Mouse (Mus musculus) neural tube, embryonic 12.5 days (tissue): ENCODE data around the gene Spem2. TPM values are rescaled to one million over a fixed set of nuclear protein-coding genes. Genes with fewer than 3 reads are reported as not detected.

ENCODE experiments used
- ATAC-seq: fragments of 200-750 bp; cut with Nextera tagmentation; 2 replicates; pipeline ENCODE4 v1.8.0; 2017; ENCODE audit warnings: low read depth, mild to moderate bottlenecking, moderate TSS enrichment, moderate library complexity; ENCODE audit not compliant: low FRiP score
- H3K27ac ChIP-seq: fragments of 300-500 bp; sonication (generic); 2 replicates; pipeline ENCODE4 v1.5.1; 2016
- H3K27me3 ChIP-seq: fragments of 300-500 bp; sonication (generic); replicated peaks from 2 replicates; pipeline ENCODE4 v1.6.1; 2016; ENCODE audit warnings: mild to moderate bottlenecking
- H3K36me3 ChIP-seq: fragments of 300-500 bp; sonication (generic); 2 replicates; pipeline ENCODE4 v1.6.1; 2016; ENCODE audit warnings: mild to moderate bottlenecking
- H3K4me1 ChIP-seq: fragments of 300-500 bp; sonication (generic); 2 replicates; pipeline ENCODE4 v1.6.1; 2016
- H3K4me2 ChIP-seq: fragments of 300-500 bp; sonication (generic); replicated peaks from 2 replicates; pipeline ENCODE4 v1.6.1; 2016; ENCODE audit warnings: mild to moderate bottlenecking
- H3K4me3 ChIP-seq: fragments of 300-500 bp; sonication (generic); 2 replicates; pipeline ENCODE4 v1.5.1; 2016
- H3K9ac ChIP-seq: fragments of 300-500 bp; sonication (generic); 2 replicates; pipeline ENCODE4 v1.6.1; 2016; ENCODE audit warnings: mild to moderate bottlenecking
- H3K9me3 ChIP-seq: fragments of 300-500 bp; sonication (generic); 2 replicates; pipeline ENCODE4 v1.6.1; 2016; ENCODE audit warnings: mild to moderate bottlenecking
- WGBS: fragments of 180-500 bp; shearing (Covaris S2); methylation state at CpG from one replicate; pipeline ENCODE4 v1.1.7; 2016; 5-methylcytosine and 5-hydroxymethylcytosine counted together
- polyA plus RNA-seq: library from polyadenylated mRNA; unstranded; fragments of >200 nt; fragmentation: Nextera tagmentation; extraction: Ambion mirVana; gene quantifications from 2 replicates; pipeline ENCODE4 v1.2.1, GENCODE M21; 2016

The Spem2 gene
- polyA plus RNA-seq, 1 experiment from 2014 or later = not detected

GRCm38 (mm10) chr11:69793429-69793828 lies 24.8 kb downstream of the Spem2 start:
- 68% methylated on average over 5 of the region's 5 CpGs for WGBS
- no peak for ATAC-seq

GRCm38 (mm10) chr11:69791420-69791819 lies 26.8 kb downstream of the Spem2 start:
- Histone ChIP-seq H3K9ac (no peak overlapping the region), H3K36me3 (no peaks in the 10 kb centered on the region), H3K4me2 (no peak overlapping the region), H3K4me1 (peaks cover 8% of the 10 kb centered on the region), H3K9me3 (no peaks in the 10 kb centered on the region), H3K4me3 (no peak overlapping the region), H3K27me3 (peaks cover 21% of the 10 kb centered on the region; the same call in 1 of the 2 replicates), H3K27ac (no peak overlapping the region)
- 80% methylated on average over 5 of the region's 5 CpGs for WGBS
- no peak for ATAC-seq

More at GRCm38 (mm10) chr11:69793429-69793828, 24.8 kb downstream of the Spem2 start:
- H3K9me3 ChIP-seq = no peaks in the 10 kb centered on the region
- H3K4me1 ChIP-seq = peaks cover 13% of the 10 kb centered on the region
- no peak overlapping the region for H3K9ac ChIP-seq
- H3K36me3 ChIP-seq = no peaks in the 10 kb centered on the region
- no peak overlapping the region for H3K4me2 ChIP-seq
- H3K4me3 ChIP-seq = no peak overlapping the region
- no peak overlapping the region for H3K27ac ChIP-seq
- peaks cover 38% of the 10 kb centered on the region for H3K27me3 ChIP-seq

DNA sequence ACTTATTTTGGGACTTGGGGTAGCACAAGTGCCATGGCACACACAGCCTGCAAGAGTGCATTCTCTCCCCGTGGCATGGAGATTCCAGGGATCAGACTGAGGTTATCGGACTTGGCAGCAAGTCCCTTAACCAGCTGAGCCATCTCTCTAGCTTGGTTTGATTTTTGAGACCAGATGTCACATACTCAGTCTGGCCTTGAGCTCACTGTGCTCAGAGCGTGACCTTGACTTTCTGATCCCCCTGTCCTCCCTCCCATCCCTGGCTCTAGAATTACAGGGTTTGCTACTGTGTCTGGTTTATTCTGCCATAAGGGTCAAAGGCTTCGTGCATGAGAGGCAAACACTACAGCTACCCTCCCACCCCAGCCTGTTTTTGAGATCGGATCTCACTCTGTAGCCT lies 28.8 kb downstream of the Spem2 start:
- 72% methylated on average over 5 of the region's 5 CpGs for WGBS
- H3K27ac ChIP-seq = no peak overlapping the region
- peaks cover 16% of the 10 kb centered on the region; the same call in 1 of the 2 replicates for H3K27me3 ChIP-seq
- ATAC-seq = no peak
- no peak overlapping the region for H3K9ac ChIP-seq
- H3K36me3 ChIP-seq = no peaks in the 10 kb centered on the region
- H3K4me1 ChIP-seq = no peaks in the 10 kb centered on the region
- no peak overlapping the region for H3K4me3 ChIP-seq
- no peak overlapping the region for H3K4me2 ChIP-seq
- H3K9me3 ChIP-seq = no peaks in the 10 kb centered on the region

GRCm38 (mm10) chr11:69787306-69787705 lies 31.0 kb downstream of the Spem2 start:
- no peak for ATAC-seq
- H3K27me3 ChIP-seq = 0 out of 2 replicates have a peak, but pooled peaks cover under 1% of the 10 kb centered on the region
- H3K27ac ChIP-seq = no peak overlapping the region
- WGBS = 78% methylated on average over 5 of the region's 5 CpGs
- no peak overlapping the region for H3K4me3 ChIP-seq
- H3K9me3 ChIP-seq = no peaks in the 10 kb centered on the region
- H3K9ac ChIP-seq = no peak overlapping the region
- no peaks in the 10 kb centered on the region for H3K36me3 ChIP-seq
- no peaks in the 10 kb centered on the region for H3K4me1 ChIP-seq
- H3K4me2 ChIP-seq = no peak overlapping the region

DNA sequence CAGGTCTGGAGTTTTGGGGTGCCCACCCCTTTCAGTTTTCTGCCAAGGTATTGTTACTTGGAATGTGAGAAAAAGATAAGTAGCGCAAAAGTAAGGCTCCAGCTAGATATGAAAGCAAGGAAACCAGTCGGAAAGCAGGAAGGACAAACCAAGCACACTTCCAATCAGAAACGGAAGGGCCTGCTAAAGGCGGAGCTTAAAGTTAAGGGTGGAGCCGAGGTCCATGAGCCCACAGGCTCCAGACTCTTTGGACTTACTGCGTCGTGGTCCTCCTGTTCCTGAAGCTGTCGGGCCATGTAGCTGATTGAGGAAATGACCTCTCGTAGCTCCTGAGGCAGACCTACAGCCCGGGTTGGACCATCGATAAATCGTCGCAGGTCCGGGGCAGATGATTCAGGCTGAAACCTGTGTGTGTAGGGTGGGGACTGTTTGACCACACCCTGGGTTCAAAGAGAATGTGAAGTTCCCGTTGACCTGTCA lies 33.4 kb downstream of the Spem2 start:
- Histone ChIP-seq H3K27me3 (no peaks in the 10 kb centered on the region), H3K9me3 (no peaks in the 10 kb centered on the region), H3K9ac (no peak overlapping the region), H3K4me2 (0 out of 2 replicates have a peak overlapping the region, but pooled peaks have one; percentile 12), H3K27ac (no peak overlapping the region), H3K4me1 (no peaks in the 10 kb centered on the region), H3K36me3 (no peaks in the 10 kb centered on the region), H3K4me3 (no peak overlapping the region)
- ATAC-seq = no peak
- WGBS = 46% methylated on average over 15 of the region's 15 CpGs

- Histone ChIP-seq H3K9me3 (no peaks in the 10 kb centered on the region), H3K9ac (no peak overlapping the region), H3K4me3 (no peak overlapping the region), H3K36me3 (no peaks in the 10 kb centered on the region; the same call in 1 of the 2 replicates), H3K27me3 (peaks cover 16% of the 10 kb centered on the region), H3K27ac (no peak overlapping the region), H3K4me2 (no peak overlapping the region), H3K4me1 (peaks cover 3% of the 10 kb centered on the region)
- ATAC-seq = no peak
- 21% methylated on average over 4 of the region's 4 CpGs for WGBS
These were observed 36.4 kb downstream of the Spem2 start for GRCm38 (mm10) chr11:69781828-69782227.

GRCm38 (mm10) chr11:69778985-69779384 lies 39.3 kb downstream of the Spem2 start:
- WGBS = 42% methylated on average over 7 of the region's 7 CpGs
- ATAC-seq = no peak

DNA sequence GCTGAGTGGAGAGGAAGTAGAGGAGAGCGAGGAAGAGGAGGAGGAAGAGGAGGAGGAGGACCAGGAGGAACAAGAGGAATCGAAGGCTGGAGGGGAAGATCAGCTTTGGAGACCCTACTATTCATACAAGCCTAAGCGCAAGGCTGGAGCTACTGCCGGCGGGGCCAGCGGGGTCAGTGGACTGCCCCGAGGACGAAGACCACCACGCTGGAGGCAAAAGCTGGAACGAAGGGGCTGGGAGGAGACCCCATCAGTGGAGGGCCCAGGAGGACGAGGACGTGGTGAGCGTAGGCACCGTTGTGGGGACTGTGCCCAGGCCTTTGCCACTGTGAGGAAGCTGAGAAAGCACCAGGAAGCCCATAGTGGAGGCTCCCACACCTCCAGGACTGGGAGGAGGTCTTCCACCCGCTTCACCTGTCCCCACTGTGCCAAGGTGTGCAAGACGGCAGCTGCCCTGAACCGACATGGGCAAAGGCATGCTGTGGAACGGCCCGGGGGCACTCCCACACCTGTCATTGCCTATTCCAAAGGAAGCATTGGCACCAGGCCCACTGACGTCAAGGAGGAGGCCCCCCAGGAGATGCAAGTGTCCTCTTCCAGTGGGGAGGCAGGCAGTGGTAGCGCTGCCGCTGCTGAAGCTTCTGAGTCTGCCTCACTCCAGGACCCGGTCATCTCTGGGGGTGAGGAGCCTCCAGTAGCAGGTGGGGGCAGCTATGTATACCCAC lies 39.8 kb downstream of the Spem2 start:
- no peak overlapping the region for H3K4me2 ChIP-seq
- no peak overlapping the region for H3K4me3 ChIP-seq
- H3K9me3 ChIP-seq = no peaks in the 10 kb centered on the region
- no peak for ATAC-seq
- H3K27ac ChIP-seq = no peak overlapping the region
- peaks cover 16% of the 10 kb centered on the region for H3K27me3 ChIP-seq
- peaks cover 9% of the 10 kb centered on the region for H3K36me3 ChIP-seq
- peaks cover 6% of the 10 kb centered on the region for H3K4me1 ChIP-seq
- no peak overlapping the region for H3K9ac ChIP-seq
- 68% methylated on average over 23 of the region's 23 CpGs for WGBS

More at GRCm38 (mm10) chr11:69778985-69779384, 39.3 kb downstream of the Spem2 start:
- H3K4me1 ChIP-seq = peaks cover 6% of the 10 kb centered on the region
- H3K27me3 ChIP-seq = peaks cover 16% of the 10 kb centered on the region
- no peak overlapping the region for H3K4me3 ChIP-seq
- H3K36me3 ChIP-seq = peaks cover 9% of the 10 kb centered on the region
- H3K9me3 ChIP-seq = no peaks in the 10 kb centered on the region
- no peak overlapping the region for H3K9ac ChIP-seq
- H3K27ac ChIP-seq = no peak overlapping the region
- no peak overlapping the region for H3K4me2 ChIP-seq

- no peak overlapping the region for H3K27ac ChIP-seq
- H3K9me3 ChIP-seq = no peaks in the 10 kb centered on the region
- H3K9ac ChIP-seq = no peak overlapping the region
- H3K36me3 ChIP-seq = peaks cover 9% of the 10 kb centered on the region
- H3K4me3 ChIP-seq = no peak overlapping the region
- H3K27me3 ChIP-seq = peaks cover 16% of the 10 kb centered on the region
- H3K4me1 ChIP-seq = peaks cover 6% of the 10 kb centered on the region
- 63% methylated on average over 26 of the region's 26 CpGs for WGBS
- peak overlapping the region; percentile 22; the same call in 1 of the 2 replicates for H3K4me2 ChIP-seq
- ATAC-seq = no peak
These were observed 40.6 kb downstream of the Spem2 start for GRCm38 (mm10) chr11:69777504-69778257.

DNA sequence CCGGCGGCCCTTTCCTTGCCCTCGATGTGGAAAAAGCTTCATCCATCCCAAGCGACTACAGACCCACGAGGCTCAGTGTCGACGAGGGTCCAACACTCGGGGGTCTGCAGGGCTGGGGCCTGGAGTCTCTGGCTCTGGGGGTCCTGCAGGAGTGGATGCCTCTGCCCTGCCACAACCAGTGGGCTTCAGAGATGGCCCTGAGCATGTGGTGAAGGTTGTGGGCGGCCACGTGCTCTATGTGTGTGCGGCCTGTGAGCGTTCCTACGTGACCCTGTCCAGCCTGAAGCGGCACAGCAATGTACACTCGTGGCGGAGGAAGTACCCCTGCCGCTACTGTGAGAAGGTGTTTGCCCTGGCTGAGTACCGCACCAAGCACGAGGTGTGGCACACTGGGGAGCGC lies 41.8 kb downstream of the Spem2 start:
- WGBS = 85% methylated on average over 20 of the region's 20 CpGs
- H3K4me1 ChIP-seq = peaks cover 6% of the 10 kb centered on the region
- H3K4me2 ChIP-seq = no peak overlapping the region
- H3K36me3 ChIP-seq = peaks cover 9% of the 10 kb centered on the region
- no peak for ATAC-seq
- no peak overlapping the region for H3K9ac ChIP-seq
- peaks cover 16% of the 10 kb centered on the region for H3K27me3 ChIP-seq
- no peak overlapping the region for H3K4me3 ChIP-seq
- no peak overlapping the region for H3K27ac ChIP-seq
- no peaks in the 10 kb centered on the region for H3K9me3 ChIP-seq

- WGBS = 66% methylated on average over 10 of the region's 10 CpGs
- H3K27me3 ChIP-seq = peaks cover 16% of the 10 kb centered on the region
These were observed 42.5 kb downstream of the Spem2 start for GRCm38 (mm10) chr11:69775716-69776115.

DNA sequence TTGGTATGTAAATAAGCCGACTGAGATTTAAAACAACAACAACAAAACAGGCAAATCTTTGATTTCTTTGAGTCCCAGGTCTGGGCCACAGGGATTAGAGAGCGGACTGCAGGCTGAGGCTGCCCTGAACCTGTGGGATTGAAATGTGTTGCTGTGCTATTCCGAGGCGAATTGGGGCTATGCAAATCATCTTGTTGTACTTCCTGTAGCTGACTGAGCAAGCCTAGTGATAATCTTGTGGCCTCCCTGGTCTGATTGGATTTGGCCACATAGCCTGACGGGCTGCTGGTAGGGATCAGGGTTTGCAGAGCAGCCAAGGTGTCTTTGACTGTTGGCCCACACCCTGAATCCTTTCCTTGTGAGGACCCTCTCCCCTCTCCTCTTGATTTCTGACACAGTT lies 43.3 kb downstream of the Spem2 start:
- Histone ChIP-seq H3K9ac (no peak overlapping the region), H3K27me3 (peaks cover 16% of the 10 kb centered on the region), H3K4me2 (no peak overlapping the region), H3K36me3 (peaks cover 9% of the 10 kb centered on the region), H3K9me3 (no peaks in the 10 kb centered on the region), H3K27ac (no peak overlapping the region), H3K4me1 (peaks cover 6% of the 10 kb centered on the region), H3K4me3 (no peak overlapping the region)
- 62% methylated on average over 5 of the region's 5 CpGs for WGBS
- ATAC-seq = no peak

More at GRCm38 (mm10) chr11:69775716-69776115, 42.5 kb downstream of the Spem2 start:
- no peak overlapping the region for H3K4me3 ChIP-seq
- ATAC-seq = no peak
- peaks cover 9% of the 10 kb centered on the region for H3K36me3 ChIP-seq
- H3K4me1 ChIP-seq = peaks cover 6% of the 10 kb centered on the region
- no peak overlapping the region for H3K9ac ChIP-seq
- H3K27ac ChIP-seq = no peak overlapping the region
- no peaks in the 10 kb centered on the region for H3K9me3 ChIP-seq
- no peak overlapping the region for H3K4me2 ChIP-seq
